ENCODE assay signal across 12 mouse cellular contexts in genomic region chr6:47899416-47899815, GRCm38 (mm10).
"Had no signal": no experiment of that assay in that cellular context is flagged by ENCODE, and none has a peak within 500 bp of the region (broad histone marks: within the 10 kb centered on the region; RNA-seq: fewer than 3 reads in every experiment).

No protein-coding gene starts in this region.

- DNase-seq: gastrocnemius, postnatal 14 days; gastrocnemius, postnatal 36 days; heart, adult 2 months; heart, postnatal 14 days; heart, postnatal 36 days; kidney, adult 18-20 months; kidney, adult 8-10 months; kidney, postnatal 10 days; kidney, postnatal 25 days; kidney, postnatal 4 days; liver; liver, embryonic 13.5 days had no signal
